Mouse (Mus musculus): ENCODE measurements around the gene Anapc5.

GRCm38 (mm10) chr5:122800345-122801010 is 20.7 kb downstream of the Anapc5 start:
- no peak for TF ChIP-seq CTCF (IDR thresholded peaks at IDR 0.05; ENCODE audit: borderline replicate concordance, insufficient read depth, low read depth, low read length)
- TF ChIP-seq POLR2A (IDR thresholded peaks at IDR 0.05; ENCODE audit: borderline replicate concordance, insufficient read depth, low read length): no peak
